Mouse (Mus musculus): ENCODE results near the gene Ptprn2.

DNA sequence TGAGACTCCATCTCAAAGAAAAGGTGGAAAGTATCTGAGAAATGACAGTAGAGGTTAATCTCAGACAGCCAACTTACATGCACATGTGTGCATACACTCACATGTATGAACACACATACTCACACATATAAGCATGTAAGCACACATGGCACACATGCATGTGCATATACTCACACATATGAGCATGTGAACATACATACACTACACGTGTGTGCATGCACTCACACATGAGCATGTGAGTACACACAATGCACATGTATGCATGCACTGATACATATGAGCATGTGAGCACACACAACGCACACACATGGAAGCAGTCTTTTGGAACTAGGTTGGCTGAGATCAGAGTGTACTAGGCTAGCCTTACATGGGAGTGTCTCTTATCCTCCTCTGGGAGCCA, 81.7 kb downstream of the Ptprn2 start:
- no peak for TF ChIP-seq CTCF (IDR thresholded peaks at IDR 0.05; ENCODE audit: low read depth, low read length)
- TF ChIP-seq POLR2A (IDR thresholded peaks at IDR 0.05; ENCODE audit: insufficient read depth, low read length), result no peak

Measured in ES-Bruce4 (cell line).